Comparison of ENCODE assay signal across 8 mouse cellular contexts in genomic region chr16:44745866-44746562, GRCm38 (mm10). TPM values are rescaled to one million over a fixed set of nuclear protein-coding genes. Genes with fewer than 3 reads are reported as not detected.
DNase-seq lines count a peak whose midpoint lies in the region; ATAC-seq lines count a peak whose summit lies in the region.

Gtpbp8 (minus strand) TSS chr16:44746363.

- H3K27ac ChIP-seq in hindbrain, embryonic 11.5 days (ENCODE audit: low read depth, low read length) = peak within 1 kb of the TSS; percentile 90

- H3K4me1 ChIP-seq in hindbrain, embryonic 11.5 days (replicated peaks; ENCODE audit: control insufficient read depth, insufficient read depth, low read length) = no peaks in the 10 kb centered on the region

- no peaks in the 10 kb centered on the region for H3K36me3 ChIP-seq in hindbrain, embryonic 11.5 days (ENCODE audit: control insufficient read depth, insufficient read depth, low read length)

- H3K9ac ChIP-seq in hindbrain, embryonic 11.5 days (ENCODE audit: low read depth, low read length) = peak within 1 kb of the TSS; percentile 93

- peak; percentile 95 for ATAC-seq in hindbrain, embryonic 11.5 days (ENCODE audit: low FRiP score)

- peak within 1 kb of the TSS; percentile 68 for H3K4me2 ChIP-seq in hindbrain, embryonic 11.5 days (replicated peaks; ENCODE audit: low read depth, low read length)

- no peaks in the 10 kb centered on the region for H3K27me3 ChIP-seq in hindbrain, embryonic 11.5 days (ENCODE audit: control insufficient read depth, insufficient read depth, low read length)

- peak; percentile 88 for DNase-seq in MN1 (ENCODE audit: low spot score)
- DNase-seq in cerebellum, adult 9-10 months = peak; percentile 92
- peak; percentile 83 to 93 for DNase-seq in frontal cortex, adult 2 months (ENCODE audit: extremely low spot score in 1 of 2, low spot score in 1 of 2)
- DNase-seq in hindbrain, embryonic 11.5 days (ENCODE audit: low spot score) = peak; percentile 89
- DNase-seq in layer of hippocampus, postnatal 10 days (ENCODE audit: low spot score in 2 of 2) = peak; percentile 79 to 86
- peak; percentile 90 for DNase-seq in lung, postnatal 10 days
- DNase-seq in ovary, postnatal 36 days (ENCODE audit: low spot score) = peak; percentile 76
- peak; percentile 83 for DNase-seq in thymus, postnatal 25 days

- no peaks in the 10 kb centered on the region for H3K9me3 ChIP-seq in hindbrain, embryonic 11.5 days (ENCODE audit: control insufficient read depth, low read length)

- H3K4me3 ChIP-seq in hindbrain, embryonic 11.5 days (ENCODE audit: low read depth, low read length) = peak within 1 kb of the TSS; percentile 83

- WGBS in hindbrain, embryonic 11.5 days = under 1% methylated on average over 47 of the region's 47 CpGs

RNA-seq across cellular contexts. Expression of gene Gtpbp8, which starts in this region (rescaled TPM):
- 18.3 and 18.9 TPM in 2 replicates for polyA plus RNA-seq in frontal cortex, adult 2 months (2012; rRNA removed)
- polyA plus RNA-seq in hindbrain, embryonic 11.5 days (2014; fragmentation: Nextera tagmentation; extraction: Ambion mirVana) = 29.4 and 32.9 TPM in 2 replicates
- 10 to 100 TPM; 25.5 to 29.1 TPM for total RNA-seq in layer of hippocampus, postnatal 10 days (2021)

Comparison
In these comparisons a context has a peak if more than half of its experiments do, and no peak if none do; other contexts are left out.
1. Peak in every context shown above with its lines: DNase-seq, ATAC-seq, H3K4me3 ChIP-seq and H3K27ac ChIP-seq.